Mouse (Mus musculus) left cerebral cortex, adult 9 months (tissue): ENCODE measurements at regions not wholly inside any gene's neighbourhood (a gene's known extent, or its start where the extent isn't known, plus 50 kb on each side); places are given as distances from the start of the nearest gene placed in this dataset.

Source experiments
- DNase-seq, 2 experiments: peaks; one replicate each; pipeline ENCODE4 v3.0.0; 2022; ENCODE audit warnings: low spot score in 2 of 2

- DNase-seq = no peak
Measured at GRCm38 (mm10) chr17:79282771-79283170, 72.1 kb downstream of the Cdc42ep3 start.

- no peak for DNase-seq
Measured at GRCm38 (mm10) chr17:79273551-79273950, 81.3 kb downstream of the Cdc42ep3 start.

- no peak for DNase-seq
Measured at GRCm38 (mm10) chr17:79259691-79260090, 95.2 kb downstream of the Cdc42ep3 start.

- DNase-seq = no peak
Measured at GRCm38 (mm10) chr17:79246962-79247902, 107.7 kb downstream of the Cdc42ep3 start.

GRCm38 (mm10) chr17:79244121-79244520, 110.8 kb downstream of the Cdc42ep3 start:
- DNase-seq = no peak

GRCm38 (mm10) chr17:79243426-79243825, 111.5 kb downstream of the Cdc42ep3 start:
- DNase-seq = no peak

GRCm38 (mm10) chr17:79241489-79241888, 113.4 kb downstream of the Cdc42ep3 start:
- DNase-seq = no peak

GRCm38 (mm10) chr17:79236244-79236781, 118.6 kb downstream of the Cdc42ep3 start:
- DNase-seq = no peak

GRCm38 (mm10) chr17:79230653-79231489, 124.0 kb downstream of the Cdc42ep3 start:
- DNase-seq = peak; percentile 40 to 66

GRCm38 (mm10) chr17:79206563-79206962, 148.3 kb downstream of the Cdc42ep3 start:
- no peak for DNase-seq

- DNase-seq = no peak
Measured at GRCm38 (mm10) chr17:79206111-79206510, 148.8 kb downstream of the Cdc42ep3 start.

- no peak for DNase-seq
Measured at GRCm38 (mm10) chr17:79199814-79200491, 148.2 kb downstream of the Qpct start.

- DNase-seq = no peak
Measured at GRCm38 (mm10) chr17:79191871-79192373, 140.2 kb downstream of the Qpct start.

GRCm38 (mm10) chr17:79188282-79188681, 136.6 kb downstream of the Qpct start:
- DNase-seq = no peak

- DNase-seq = no peak
Measured at GRCm38 (mm10) chr17:79180277-79181130, 128.8 kb downstream of the Qpct start.

- no peak for DNase-seq
Measured at GRCm38 (mm10) chr17:79177259-79177658, 125.6 kb downstream of the Qpct start.

- no peak for DNase-seq
Measured at GRCm38 (mm10) chr17:79176356-79176755, 124.7 kb downstream of the Qpct start.

- no peak for DNase-seq
Measured at GRCm38 (mm10) chr17:79175381-79175780, 123.7 kb downstream of the Qpct start.

GRCm38 (mm10) chr17:79172328-79172727, 120.6 kb downstream of the Qpct start:
- DNase-seq = no peak

GRCm38 (mm10) chr17:79170690-79171089, 119.0 kb downstream of the Qpct start:
- DNase-seq = no peak
